Mouse (Mus musculus) liver, postnatal 0 days (tissue): ENCODE data around the gene Vti1a. TPM values are rescaled to one million over a fixed set of nuclear protein-coding genes. Genes with fewer than 3 reads are reported as not detected.

Source experiments
- ATAC-seq: fragments of 200-750 bp; cut with Nextera tagmentation; 2 replicates; pipeline ENCODE4 v1.8.0; 2017; ENCODE audit warnings: mild to moderate bottlenecking, moderate library complexity
- DNase-seq: peaks from one replicate; pipeline ENCODE4 v3.0.0-alpha.2; 2016
- H3K27ac ChIP-seq: fragments of 300-500 bp; sonication (generic); 2 replicates; pipeline ENCODE4 v1.5.1; 2014; ENCODE audit warnings: antibody characterized with exemption, moderate library complexity, mild to moderate bottlenecking, low read depth
- H3K27me3 ChIP-seq: fragments of 300-500 bp; sonication (generic); 2 replicates; pipeline ENCODE4 v1.6.1; 2014; ENCODE audit warnings: low read length, control low read depth, mixed read lengths; ENCODE audit not compliant: insufficient read depth
- H3K36me3 ChIP-seq: fragments of 300-500 bp; sonication (generic); replicated peaks from 2 replicates; pipeline ENCODE4 v1.6.1; 2014; ENCODE audit warnings: mild to moderate bottlenecking, control low read depth, low read length, moderate library complexity, mixed read lengths; ENCODE audit not compliant: insufficient read depth
- H3K4me1 ChIP-seq: fragments of 300-500 bp; sonication (generic); 2 replicates; pipeline ENCODE4 v1.6.1; 2014; ENCODE audit warnings: antibody characterized with exemption, mild to moderate bottlenecking, control low read depth; ENCODE audit not compliant: insufficient read depth
- H3K4me2 ChIP-seq: fragments of 300-500 bp; sonication (generic); 2 replicates; pipeline ENCODE4 v1.6.1; 2014; ENCODE audit warnings: low read depth, mild to moderate bottlenecking, low read length, moderate library complexity, mixed read lengths
- H3K4me3 ChIP-seq: fragments of 300-500 bp; sonication (generic); 2 replicates; pipeline ENCODE4 v1.5.1; 2014; ENCODE audit warnings: low read depth, low read length
- H3K9ac ChIP-seq: fragments of 300-500 bp; sonication (generic); replicated peaks from 2 replicates; pipeline ENCODE4 v1.6.1; 2014; ENCODE audit warnings: mild to moderate bottlenecking, moderate library complexity
- H3K9me3 ChIP-seq: fragments of 300-500 bp; sonication (generic); 2 replicates; pipeline ENCODE4 v1.6.1; 2016; ENCODE audit warnings: mild to moderate bottlenecking, control low read depth, low read length, mixed read lengths
- CTCF ChIP-seq: sonication (generic); IDR thresholded peaks from 2 replicates; pipeline ENCODE4 v1.5.1; 2016; ENCODE audit warnings: antibody characterized with exemption, low read depth
- EP300 ChIP-seq: IDR thresholded peaks from 2 replicates; pipeline ENCODE4 v1.6.1; 2016; ENCODE audit warnings: antibody characterized with exemption, low read depth, mild to moderate bottlenecking
- WGBS: fragments of 180-500 bp; shearing (Covaris S2); extraction: QIAGEN DNeasy Blood & Tissue Kit; methylation state at CpG from one replicate; pipeline ENCODE4 v1.1.7; 2014; ENCODE audit not compliant: insufficient replicate concordance; 5-methylcytosine and 5-hydroxymethylcytosine counted together
- polyA plus RNA-seq: library from polyadenylated mRNA; unstranded; fragments of >200 nt; fragmentation: Nextera tagmentation; extraction: Ambion mirVana; gene quantifications from 2 replicates; pipeline ENCODE4 v1.2.1, GENCODE M21; 2015

Gene Vti1a
- polyA plus RNA-seq, 1 experiment from 2014 or later = 10.5 TPM

- ATAC-seq (no peak), DNase-seq (no peak)
- H3K9ac ChIP-seq = no peak overlapping the region
- no peak overlapping the region for H3K4me2 ChIP-seq
- H3K9me3 ChIP-seq = no peaks in the 10 kb centered on the region
- H3K4me1 ChIP-seq = no peaks in the 10 kb centered on the region
- H3K27me3 ChIP-seq = no peaks in the 10 kb centered on the region
- TF ChIP-seq EP300 (no peak), CTCF (no peak)
- H3K4me3 ChIP-seq = no peak overlapping the region
- WGBS = 61% methylated on average over 3 of the region's 3 CpGs
- H3K36me3 ChIP-seq = no peaks in the 10 kb centered on the region
- H3K27ac ChIP-seq = no peak overlapping the region
These were observed 53.6 kb downstream of the Vti1a start for GRCm38 (mm10) chr19:55369691-55370090.

- ATAC-seq = no peak
- H3K4me3 ChIP-seq = no peak overlapping the region
- WGBS = 71% methylated on average over 6 of the region's 6 CpGs
- TF ChIP-seq CTCF = no peak
- TF ChIP-seq EP300 = peak; percentile 89
- H3K9me3 ChIP-seq = no peaks in the 10 kb centered on the region
- H3K4me2 ChIP-seq = no peak overlapping the region
- H3K36me3 ChIP-seq = no peaks in the 10 kb centered on the region
- no peaks in the 10 kb centered on the region for H3K27me3 ChIP-seq
- H3K9ac ChIP-seq = no peak overlapping the region
- H3K4me1 ChIP-seq = no peaks in the 10 kb centered on the region
- no peak for DNase-seq
- H3K27ac ChIP-seq = no peak overlapping the region
These were observed 60.2 kb downstream of the Vti1a start for GRCm38 (mm10) chr19:55376331-55376730.

- no peak overlapping the region for H3K4me3 ChIP-seq
- no peak overlapping the region for H3K27ac ChIP-seq
- DNase-seq (no peak), ATAC-seq (no peak)
- no peaks in the 10 kb centered on the region; the same call in 1 of the 2 replicates for H3K36me3 ChIP-seq
- no peaks in the 10 kb centered on the region for H3K27me3 ChIP-seq
- H3K4me2 ChIP-seq = no peak overlapping the region
- H3K9ac ChIP-seq = no peak overlapping the region
- WGBS = 76% methylated on average over 4 of the region's 4 CpGs
- H3K4me1 ChIP-seq = no peaks in the 10 kb centered on the region
- no peaks in the 10 kb centered on the region for H3K9me3 ChIP-seq
- TF ChIP-seq EP300 (no peak), CTCF (no peak)
These were observed 61.4 kb downstream of the Vti1a start for GRCm38 (mm10) chr19:55377465-55377864.

- TF ChIP-seq EP300 (no peak), CTCF (no peak)
- no peak overlapping the region for H3K4me2 ChIP-seq
- no peak for ATAC-seq
- WGBS = 44% methylated on average over 2 of the region's 2 CpGs
- H3K4me3 ChIP-seq = no peak overlapping the region
- H3K9me3 ChIP-seq = no peaks in the 10 kb centered on the region
- no peak for DNase-seq
- no peak overlapping the region for H3K9ac ChIP-seq
- no peaks in the 10 kb centered on the region; the same call in 1 of the 2 replicates for H3K36me3 ChIP-seq
- H3K27me3 ChIP-seq = no peaks in the 10 kb centered on the region
- H3K27ac ChIP-seq = no peak overlapping the region
- H3K4me1 ChIP-seq = no peaks in the 10 kb centered on the region
These were observed 62.8 kb downstream of the Vti1a start for GRCm38 (mm10) chr19:55378884-55379283.

- DNase-seq = no peak
- Histone ChIP-seq H3K4me1 (no peaks in the 10 kb centered on the region), H3K27ac (no peak overlapping the region), H3K36me3 (no peaks in the 10 kb centered on the region; the same call in 1 of the 2 replicates), H3K4me3 (no peak overlapping the region), H3K27me3 (no peaks in the 10 kb centered on the region), H3K9ac (no peak overlapping the region), H3K9me3 (no peaks in the 10 kb centered on the region), H3K4me2 (no peak overlapping the region)
- WGBS = 71% methylated on average over 12 of the region's 12 CpGs
- TF ChIP-seq EP300 (no peak), CTCF (no peak)
- ATAC-seq = no peak
These were observed 64.7 kb downstream of the Vti1a start for GRCm38 (mm10) chr19:55380764-55381163.

GRCm38 (mm10) chr19:55381343-55381742 lies 65.2 kb downstream of the Vti1a start:
- TF ChIP-seq EP300 (no peak), CTCF (no peak)
- 85% methylated on average over 7 of the region's 7 CpGs for WGBS
- H3K4me3 ChIP-seq = no peak overlapping the region

GRCm38 (mm10) chr19:55382745-55383144 lies 66.7 kb downstream of the Vti1a start:
- no peak for DNase-seq
- TF ChIP-seq EP300 (no peak), CTCF (no peak)
- Histone ChIP-seq H3K4me2 (no peak overlapping the region), H3K36me3 (no peaks in the 10 kb centered on the region; the same call in 1 of the 2 replicates), H3K4me1 (no peaks in the 10 kb centered on the region), H3K4me3 (no peak overlapping the region), H3K27ac (no peak overlapping the region), H3K27me3 (no peaks in the 10 kb centered on the region), H3K9me3 (no peaks in the 10 kb centered on the region), H3K9ac (no peak overlapping the region)
- no peak for ATAC-seq
- 82% methylated on average over 7 of the region's 7 CpGs for WGBS

More at GRCm38 (mm10) chr19:55381343-55381742, 65.2 kb downstream of the Vti1a start:
- H3K9me3 ChIP-seq = no peaks in the 10 kb centered on the region
- ATAC-seq (no peak), DNase-seq (no peak)
- H3K27me3 ChIP-seq = no peaks in the 10 kb centered on the region
- no peak overlapping the region for H3K4me2 ChIP-seq
- no peak overlapping the region for H3K27ac ChIP-seq
- H3K36me3 ChIP-seq = no peaks in the 10 kb centered on the region; the same call in 1 of the 2 replicates
- no peaks in the 10 kb centered on the region for H3K4me1 ChIP-seq
- no peak overlapping the region for H3K9ac ChIP-seq
